Mouse (Mus musculus): ENCODE data around the gene Zfp874b.
"Not testable (repeated sequence)": the region's sequence is repeated elsewhere in the genome, so short reads cannot be mapped to it uniquely, and the experiment has no call there.

The Zfp874b gene

GRCm38 (mm10) chr13:67483625-67484423 is at the start of gene Zfp874b:
TSS of gene Zfp874b (minus strand) at chr13:67484258.
- DNase-seq (ENCODE audit: low spot score in 2 of 2): peak; percentile 88 to 96

GRCm38 (mm10) chr13:67527049-67527730 is 43.1 kb upstream of the Zfp874b start:
- no peak for DNase-seq (ENCODE audit: low spot score in 2 of 2)

GRCm38 (mm10) chr13:67525753-67526410 is 41.8 kb upstream of the Zfp874b start, which contains the start of the genes Gm26965 and Zfp87:
TSS of gene Gm26965 (minus strand) at chr13:67526151.
TSS of gene Zfp87 (minus strand) at chr13:67526177.
- peak; percentile 93 to 96 for DNase-seq (ENCODE audit: low spot score in 2 of 2)

- no peak for DNase-seq (ENCODE audit: low spot score in 2 of 2)
Observed at GRCm38 (mm10) chr13:67500908-67501307, 16.9 kb upstream of the Zfp874b start.

GRCm38 (mm10) chr13:67500084-67500719 is 16.1 kb upstream of the Zfp874b start, which contains the start of gene Zfp58:
TSS of gene Zfp58 (minus strand) at chr13:67500555.
- DNase-seq (ENCODE audit: low spot score in 2 of 2): peak; percentile 85 to 95

- no peak for DNase-seq (ENCODE audit: low spot score in 2 of 2)
Observed at GRCm38 (mm10) chr13:67495631-67496030, 11.6 kb upstream of the Zfp874b start.

GRCm38 (mm10) chr13:67484424-67484811 is 360 bp upstream of the Zfp874b start:
- DNase-seq (ENCODE audit: low spot score in 2 of 2): no peak

- DNase-seq (ENCODE audit: low spot score in 2 of 2): no peak
Observed at GRCm38 (mm10) chr13:67481528-67481927, 2.5 kb downstream of the Zfp874b start.

GRCm38 (mm10) chr13:67469274-67469673 is 14.8 kb downstream of the Zfp874b start:
- DNase-seq (ENCODE audit: low spot score in 2 of 2): no peak

- DNase-seq (ENCODE audit: low spot score in 2 of 2): not testable (repeated sequence)
Observed at GRCm38 (mm10) chr13:67463506-67464185, 20.4 kb downstream of the Zfp874b start.

- DNase-seq (ENCODE audit: low spot score in 2 of 2): no peak
Observed at GRCm38 (mm10) chr13:67452021-67452309, 32.1 kb downstream of the Zfp874b start.

GRCm38 (mm10) chr13:67451172-67452020 is 32.7 kb downstream of the Zfp874b start, which contains the start of gene Zfp874a:
TSS of gene Zfp874a (minus strand) at chr13:67451624.
- peak; percentile 88 to 96 for DNase-seq (ENCODE audit: low spot score in 2 of 2)

GRCm38 (mm10) chr13:67437095-67437494 is 47.0 kb downstream of the Zfp874b start:
- DNase-seq (ENCODE audit: low spot score in 2 of 2): not testable (repeated sequence)

GRCm38 (mm10) chr13:67428116-67428515 is 55.9 kb downstream of the Zfp874b start:
- DNase-seq (ENCODE audit: low spot score in 2 of 2): no peak

- DNase-seq (ENCODE audit: low spot score in 2 of 2): not testable (repeated sequence)
Observed at GRCm38 (mm10) chr13:67425699-67426098, 58.4 kb downstream of the Zfp874b start.

GRCm38 (mm10) chr13:67422532-67422931 is 61.5 kb downstream of the Zfp874b start:
- DNase-seq (ENCODE audit: low spot score in 2 of 2): not testable (repeated sequence)

All from frontal cortex, postnatal 36 days (tissue).